Mouse (Mus musculus) forebrain, postnatal 0 days (tissue): ENCODE results near the gene Spns2. TPM values are rescaled to one million over a fixed set of nuclear protein-coding genes. Genes with fewer than 3 reads are reported as not detected.
A peak's percentile ranks its signal among the peaks of the same experiment; 100 is the strongest.

Source experiments
- ATAC-seq: fragments of 200-750 bp; cut with Nextera tagmentation; 2 replicates; pipeline ENCODE4 v1.8.0; 2017; ENCODE audit warnings: mild to moderate bottlenecking, moderate library complexity
- DNase-seq: peaks from one replicate; pipeline ENCODE4 v3.0.0-alpha.2; 2015
- H3K27ac ChIP-seq: fragments of 300-500 bp; sonication (generic); 2 replicates; pipeline ENCODE4 v1.5.1; 2014; ENCODE audit warnings: low read depth, mild to moderate bottlenecking, antibody characterized with exemption, low read length, moderate library complexity, mixed read lengths
- H3K27me3 ChIP-seq: fragments of 300-500 bp; sonication (generic); 2 replicates; pipeline ENCODE4 v1.6.1; 2014; ENCODE audit warnings: mild to moderate bottlenecking, low read length, mixed read lengths; ENCODE audit not compliant: insufficient read depth
- H3K36me3 ChIP-seq: fragments of 300-500 bp; sonication (generic); 2 replicates; pipeline ENCODE4 v1.6.1; 2014; ENCODE audit warnings: mild to moderate bottlenecking, moderate library complexity; ENCODE audit not compliant: insufficient read depth
- H3K4me1 ChIP-seq: fragments of 300-500 bp; sonication (generic); 2 replicates; pipeline ENCODE4 v1.6.1; 2014; ENCODE audit warnings: antibody characterized with exemption; ENCODE audit not compliant: insufficient read depth
- H3K4me2 ChIP-seq: fragments of 300-500 bp; sonication (generic); 2 replicates; pipeline ENCODE4 v1.6.1; 2014; ENCODE audit warnings: low read depth, mild to moderate bottlenecking, moderate library complexity
- H3K4me3 ChIP-seq: fragments of 300-500 bp; sonication (generic); 2 replicates; pipeline ENCODE4 v1.5.1; 2014; ENCODE audit warnings: low read depth, low read length, mixed read lengths
- H3K9ac ChIP-seq: fragments of 300-500 bp; sonication (generic); 2 replicates; pipeline ENCODE4 v1.6.1; 2014; ENCODE audit warnings: mild to moderate bottlenecking
- H3K9me3 ChIP-seq: fragments of 300-500 bp; sonication (generic); 2 replicates; pipeline ENCODE4 v1.6.1; 2016; ENCODE audit warnings: low read length
- CTCF ChIP-seq: sonication (generic); IDR thresholded peaks from 2 replicates; pipeline ENCODE4 v1.5.1; 2016; ENCODE audit warnings: antibody characterized with exemption, control low read depth, low read depth
- WGBS: fragments of 180-500 bp; shearing (Covaris S2); extraction: QIAGEN DNeasy Blood & Tissue Kit; methylation state at CpG from one replicate; pipeline ENCODE4 v1.1.7; 2014; 5-methylcytosine and 5-hydroxymethylcytosine counted together
- polyA plus RNA-seq: library from polyadenylated mRNA; unstranded; fragments of >200 nt; fragmentation: Nextera tagmentation; extraction: Ambion mirVana; gene quantifications from 2 replicates; pipeline ENCODE4 v1.2.1, GENCODE M21; 2015
- total RNA-seq: library from RNA; depleted of rRNA; stranded (reverse); fragments of >200 nt; gene quantifications from 2 replicates; pipeline ENCODE4 v1.2.3, GENCODE M21; 2014

The Spns2 gene
- total and polyA plus RNA-seq, 2 experiments from 2014 or later: 6.5 to 38.8 TPM

DNA sequence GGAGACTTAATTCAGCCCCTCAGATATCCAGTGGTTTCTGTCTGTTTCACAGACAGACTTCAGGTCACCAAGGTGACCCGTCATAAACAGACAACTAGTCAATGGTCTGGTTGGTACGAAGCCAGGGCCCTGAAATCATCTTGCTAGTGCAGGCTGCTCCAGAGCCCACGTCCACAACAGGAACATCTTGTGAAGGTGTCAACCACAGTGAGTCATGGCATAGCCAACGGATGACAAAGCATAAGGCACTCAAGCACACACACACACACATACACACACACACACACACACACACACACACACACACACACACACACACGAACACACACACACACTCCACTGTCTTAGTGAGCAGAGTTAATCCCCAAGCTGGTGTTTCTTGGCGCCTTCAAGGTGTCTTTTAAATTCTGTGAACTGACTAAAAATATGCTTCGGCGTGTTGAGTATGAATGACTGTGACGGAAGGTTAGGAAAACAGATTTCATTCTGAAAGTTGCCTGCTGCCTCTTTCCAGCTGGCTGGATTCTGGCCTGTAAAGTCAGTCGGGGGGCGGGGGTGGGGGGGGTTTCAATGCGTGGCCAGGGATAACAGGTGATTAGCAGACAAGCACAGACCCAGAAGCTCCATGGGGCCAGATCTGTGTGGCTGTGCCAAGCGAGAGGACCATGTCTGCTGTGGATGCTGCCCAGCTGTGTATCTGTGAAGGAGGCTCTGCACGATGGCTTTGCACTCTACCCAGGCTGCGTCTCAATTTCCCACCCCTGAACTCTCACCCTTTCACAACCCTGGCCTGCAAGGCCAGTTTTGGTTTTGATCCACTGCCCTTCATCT lies 1.6 kb upstream of the Spns2 start:
- DNase-seq: peak; percentile 33
- H3K27me3 ChIP-seq: no peaks in the 10 kb centered on the region
- WGBS: 56% methylated on average over 15 of the region's 15 CpGs

DNA sequence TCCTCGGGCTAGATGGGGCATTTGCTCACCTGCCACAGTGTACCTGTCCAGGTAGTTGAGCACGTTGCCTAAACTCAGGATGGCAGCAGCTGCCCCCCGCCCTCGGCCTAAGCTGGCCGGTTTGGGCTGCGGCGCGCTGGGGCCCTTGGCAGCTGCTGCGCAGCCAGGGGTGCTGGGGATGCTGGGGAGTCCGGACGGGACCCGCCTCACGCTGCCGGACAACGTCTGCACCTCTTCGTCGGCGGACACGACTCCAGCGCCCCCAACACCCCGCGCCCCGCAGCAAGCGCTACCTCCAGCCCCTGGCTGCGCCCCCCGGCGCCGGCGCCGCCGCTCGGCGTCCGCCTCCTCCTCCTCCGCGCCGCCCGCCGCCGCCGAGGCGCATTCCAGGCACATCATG lies 307 bp downstream of the Spns2 start:
- TF ChIP-seq CTCF: no peak
- no peaks in the 10 kb centered on the region for H3K36me3 ChIP-seq
- no peaks in the 10 kb centered on the region for H3K27me3 ChIP-seq
- peak overlapping the region; percentile 88 for H3K27ac ChIP-seq
- DNase-seq (no peak), ATAC-seq (peak; percentile 3)
- H3K4me2 ChIP-seq: peak overlapping the region; percentile 84
- no peaks in the 10 kb centered on the region for H3K9me3 ChIP-seq
- H3K4me1 ChIP-seq: peaks cover 23% of the 10 kb centered on the region
- WGBS: 1% methylated on average over 32 of the region's 42 CpGs
- H3K4me3 ChIP-seq: peak overlapping the region; percentile 78
- peak overlapping the region; percentile 80 for H3K9ac ChIP-seq

More for the DNA sequence above, 1.6 kb upstream of the Spns2 start:
- TF ChIP-seq CTCF: no peak
- Histone ChIP-seq H3K9ac (no peak overlapping the region), H3K4me3 (no peak overlapping the region), H3K9me3 (no peaks in the 10 kb centered on the region), H3K27ac (no peak overlapping the region; the same call in 1 of the 2 replicates), H3K4me2 (no peak overlapping the region), H3K4me1 (peaks cover 9% of the 10 kb centered on the region), H3K36me3 (no peaks in the 10 kb centered on the region)
- no peak for ATAC-seq

DNA sequence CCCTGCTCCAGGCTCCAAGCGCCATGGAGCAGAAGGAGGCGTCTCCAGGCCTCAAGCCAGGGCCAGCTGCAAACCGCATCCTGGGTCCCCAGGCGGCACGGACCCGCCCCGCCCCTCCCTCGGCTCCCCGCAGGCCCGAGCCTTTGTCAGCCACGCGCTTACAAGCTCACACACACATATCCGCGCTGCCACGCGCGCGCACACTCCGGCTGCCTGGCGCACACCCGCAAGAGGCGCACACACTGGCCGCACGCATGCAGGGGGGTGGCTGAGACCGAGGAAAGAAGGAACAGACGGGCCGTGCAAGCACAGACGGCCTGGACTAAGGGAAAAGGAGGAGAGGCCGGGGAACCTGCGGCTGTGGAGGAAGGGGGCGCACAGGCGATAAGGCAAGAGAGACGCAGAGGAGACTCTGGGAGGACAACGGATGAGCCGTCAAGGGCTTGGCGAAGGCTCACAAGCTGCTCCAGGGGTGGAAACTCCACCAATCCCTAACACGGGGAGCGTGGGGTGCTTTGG lies 892 bp downstream of the Spns2 start:
- WGBS: 3% methylated on average over 38 of the region's 38 CpGs

DNA sequence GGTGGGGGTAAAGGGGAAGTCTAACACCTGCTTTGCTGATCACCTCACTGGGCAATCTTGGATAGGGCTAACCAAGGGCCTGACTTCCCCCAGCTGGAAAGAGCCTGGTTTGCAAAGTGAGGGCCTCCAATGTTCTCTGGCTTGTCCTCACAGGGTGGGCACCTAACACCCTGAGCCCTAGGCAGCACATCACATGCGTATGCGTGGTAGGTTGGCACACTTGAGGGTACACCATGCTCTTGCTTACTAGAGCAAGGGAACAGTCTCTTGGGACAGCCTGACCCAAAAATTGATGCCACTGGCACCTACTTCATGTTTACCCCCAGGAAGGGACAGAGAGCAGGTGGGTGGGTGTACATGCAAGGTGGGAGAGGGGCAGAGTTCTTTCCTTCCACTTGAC lies 2.0 kb downstream of the Spns2 start:
- Histone ChIP-seq H3K4me1 (peaks cover 23% of the 10 kb centered on the region), H3K27ac (no peak overlapping the region), H3K9ac (0 out of 2 replicates have a peak overlapping the region, but pooled peaks have one; percentile 80)

More for the DNA sequence above, 892 bp downstream of the Spns2 start:
- Histone ChIP-seq H3K9me3 (no peaks in the 10 kb centered on the region), H3K9ac (peak overlapping the region; percentile 80), H3K27ac (peak overlapping the region; percentile 88), H3K4me3 (peak overlapping the region; percentile 78), H3K4me1 (peaks cover 23% of the 10 kb centered on the region), H3K27me3 (no peaks in the 10 kb centered on the region), H3K36me3 (no peaks in the 10 kb centered on the region), H3K4me2 (peak overlapping the region; percentile 84)
- DNase-seq (peak; percentile 90), ATAC-seq (peak; percentile 81)
- peak; percentile 47 for TF ChIP-seq CTCF

DNA sequence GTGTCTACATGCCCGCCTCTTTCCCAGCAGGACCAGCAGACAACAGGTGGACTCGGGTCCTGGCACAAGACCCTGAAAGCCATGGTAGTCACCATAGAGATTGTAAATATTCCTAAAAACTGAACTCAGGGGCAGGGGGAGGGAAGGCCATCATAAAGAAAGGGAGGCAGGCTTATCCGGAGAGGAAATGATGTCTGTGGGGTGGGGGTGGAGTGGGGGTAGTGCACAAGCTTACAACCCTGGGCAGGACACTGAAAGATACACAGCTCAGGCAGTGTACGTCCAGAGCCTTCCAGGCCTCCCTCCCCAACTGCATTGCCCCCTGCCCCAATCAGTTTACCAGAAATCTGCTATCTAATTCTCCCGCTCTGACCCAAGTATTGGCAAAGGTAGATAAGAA lies 2.5 kb downstream of the Spns2 start:
- peak overlapping the region; percentile 84; the same call in 1 of the 2 replicates for H3K4me2 ChIP-seq
- ATAC-seq (no peak), DNase-seq (no peak)
- H3K4me3 ChIP-seq: no peak overlapping the region
- no peaks in the 10 kb centered on the region for H3K27me3 ChIP-seq
- no peaks in the 10 kb centered on the region for H3K9me3 ChIP-seq
- H3K36me3 ChIP-seq: no peaks in the 10 kb centered on the region
- WGBS: 71% methylated on average over 5 of the region's 5 CpGs
- H3K4me1 ChIP-seq: peaks cover 23% of the 10 kb centered on the region
- no peak for TF ChIP-seq CTCF
- no peak overlapping the region for H3K27ac ChIP-seq
- H3K9ac ChIP-seq: 0 out of 2 replicates have a peak overlapping the region, but pooled peaks have one; percentile 10

More for the DNA sequence above, 2.0 kb downstream of the Spns2 start:
- DNase-seq: no peak
- TF ChIP-seq CTCF: no peak
- Histone ChIP-seq H3K4me2 (peak overlapping the region; percentile 84), H3K27me3 (no peaks in the 10 kb centered on the region), H3K4me3 (peak overlapping the region; percentile 78), H3K36me3 (no peaks in the 10 kb centered on the region), H3K9me3 (no peaks in the 10 kb centered on the region)
- WGBS: 87% methylated on average over 2 of the region's 2 CpGs
- ATAC-seq: no peak

DNA sequence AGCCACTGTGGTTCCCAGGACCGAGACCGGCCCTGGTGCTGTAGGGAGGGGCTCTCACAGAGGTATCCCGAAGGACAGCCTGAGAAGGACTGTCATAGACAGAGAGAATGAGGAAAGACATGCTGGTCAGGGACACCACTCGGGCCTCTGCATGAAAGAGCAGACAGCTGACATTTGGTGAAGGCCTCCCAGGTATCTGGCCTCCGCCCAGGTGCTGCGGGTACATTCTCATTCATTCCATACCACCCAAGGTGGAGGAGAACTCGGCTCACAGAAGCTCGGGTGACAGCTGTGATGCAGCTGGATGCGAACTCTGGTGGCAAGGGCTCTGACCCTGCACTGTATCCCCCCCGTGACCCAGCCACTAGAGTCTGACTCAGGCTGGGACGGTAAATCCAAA lies 3.7 kb downstream of the Spns2 start:
- WGBS: 72% methylated on average over 11 of the region's 11 CpGs
- Histone ChIP-seq H3K27me3 (no peaks in the 10 kb centered on the region), H3K9me3 (no peaks in the 10 kb centered on the region), H3K36me3 (no peaks in the 10 kb centered on the region), H3K9ac (no peak overlapping the region), H3K4me2 (no peak overlapping the region), H3K27ac (no peak overlapping the region), H3K4me1 (peaks cover 23% of the 10 kb centered on the region), H3K4me3 (no peak overlapping the region)
- DNase-seq (no peak), ATAC-seq (no peak)
- no peak for TF ChIP-seq CTCF

DNA sequence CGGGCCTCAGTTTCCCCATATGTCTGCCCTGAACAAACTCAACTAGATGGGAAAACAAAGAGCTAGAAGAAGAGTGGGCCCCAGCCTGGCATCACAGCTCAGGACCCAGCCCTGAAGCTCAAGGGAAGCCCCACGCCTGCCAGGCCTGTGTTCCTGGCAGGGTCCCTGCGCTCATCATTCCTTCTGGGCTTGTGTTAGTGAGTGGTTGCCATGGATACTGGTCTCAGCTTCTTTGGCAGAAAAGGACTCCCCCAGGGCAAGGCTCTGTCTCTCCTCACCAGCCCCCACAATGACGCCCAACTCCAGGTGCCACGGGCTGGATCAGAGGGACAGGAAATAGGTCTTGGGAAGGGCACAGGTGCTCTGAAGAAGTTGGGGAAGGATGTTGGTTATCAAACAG lies 4.5 kb downstream of the Spns2 start:
- ATAC-seq (0 out of 2 replicates have a peak, but pooled peaks have one; percentile 16), DNase-seq (peak; percentile 80)
- H3K4me3 ChIP-seq: no peak overlapping the region
- H3K27ac ChIP-seq: no peak overlapping the region
- 26% methylated on average over 5 of the region's 5 CpGs for WGBS
- H3K27me3 ChIP-seq: no peaks in the 10 kb centered on the region
- H3K4me2 ChIP-seq: peak overlapping the region; percentile 5; the same call in 1 of the 2 replicates
- H3K36me3 ChIP-seq: no peaks in the 10 kb centered on the region
- H3K9ac ChIP-seq: no peak overlapping the region
- TF ChIP-seq CTCF: no peak
- H3K4me1 ChIP-seq: peaks cover 23% of the 10 kb centered on the region
- no peaks in the 10 kb centered on the region for H3K9me3 ChIP-seq
